Mouse (Mus musculus): ENCODE results near the gene Pigc. TPM values are rescaled to one million over a fixed set of nuclear protein-coding genes. Genes with fewer than 3 reads are reported as not detected.

The Pigc gene
- polyA plus RNA-seq, 1 experiment from 2014 or later: 35.7 TPM

- Histone ChIP-seq H3K4me2 (no peak overlapping the region), H3K27me3 (no peaks in the 10 kb centered on the region), H3K4me1 (replicated peaks) (peaks cover 14% of the 10 kb centered on the region; the same call in 1 of the 2 replicates), H3K4me3 (no peak overlapping the region), H3K9me3 (no peaks in the 10 kb centered on the region), H3K9ac (no peak overlapping the region), H3K27ac (no peak overlapping the region), H3K36me3 (no peaks in the 10 kb centered on the region)
- no peak for ATAC-seq (ENCODE audit: low FRiP score)
- 58% methylated on average over 7 of the region's 7 CpGs for WGBS
These were observed 48.0 kb downstream of the Pigc start for GRCm38 (mm10) chr1:162016982-162017381.

DNA sequence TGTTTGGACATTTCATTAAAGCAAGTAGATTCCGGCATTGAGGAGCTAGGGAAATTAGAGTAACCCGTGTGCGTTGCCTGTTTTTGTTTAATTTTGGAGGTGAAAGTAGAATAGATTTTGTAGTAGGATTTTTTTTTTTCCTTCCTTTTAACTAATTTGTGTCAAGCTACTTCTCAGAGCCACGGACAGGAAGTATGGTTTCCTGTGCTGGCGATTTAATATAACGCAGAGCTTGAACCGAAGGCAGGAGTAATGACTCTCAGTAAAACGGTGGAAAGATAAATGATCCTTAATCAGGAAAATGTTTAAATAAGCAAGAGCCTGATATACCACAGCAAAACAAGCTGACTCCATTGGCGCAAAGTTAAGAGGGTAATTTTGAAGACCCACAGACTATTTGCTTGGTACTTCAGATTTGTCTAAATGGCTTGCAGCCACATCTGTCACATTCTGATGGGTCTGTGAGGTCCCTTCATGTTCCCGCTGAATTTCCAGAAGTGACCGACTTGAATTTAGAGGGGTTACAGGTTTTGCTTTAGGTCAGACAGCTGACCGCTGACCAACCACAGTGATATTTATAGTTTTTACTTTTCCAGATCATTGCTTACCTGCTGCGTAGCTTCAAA, 49.1 kb downstream of the Pigc start:
- ATAC-seq (ENCODE audit: low FRiP score): no peak
- H3K27me3 ChIP-seq: no peaks in the 10 kb centered on the region
- H3K4me2 ChIP-seq: no peak overlapping the region
- H3K27ac ChIP-seq: no peak overlapping the region; the same call in 1 of the 2 replicates
- H3K9me3 ChIP-seq: no peaks in the 10 kb centered on the region
- H3K4me3 ChIP-seq: no peak overlapping the region
- no peak overlapping the region for H3K9ac ChIP-seq
- H3K4me1 ChIP-seq (replicated peaks): peaks cover 14% of the 10 kb centered on the region; the same call in 1 of the 2 replicates
- no peaks in the 10 kb centered on the region for H3K36me3 ChIP-seq
- WGBS: 85% methylated on average over 13 of the region's 13 CpGs

DNA sequence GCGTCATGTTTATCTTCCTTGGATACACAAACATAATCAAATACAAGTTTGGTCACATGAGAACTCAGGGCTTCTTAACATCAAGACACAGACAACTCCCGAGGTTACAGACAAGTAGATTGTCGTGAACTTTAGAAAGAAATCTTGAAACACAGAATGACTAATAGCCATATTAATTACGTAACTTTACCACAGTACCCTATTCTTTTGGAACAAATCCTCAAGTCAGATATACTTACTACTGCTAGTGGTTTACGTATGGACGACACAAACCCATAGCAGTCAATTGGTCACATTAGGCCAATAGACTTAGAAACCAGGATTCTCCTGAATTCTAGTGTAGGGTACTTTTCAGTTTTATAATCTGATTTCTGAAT, 49.6 kb downstream of the Pigc start:
- 89% methylated on average over 6 of the region's 6 CpGs for WGBS
- no peak for ATAC-seq (ENCODE audit: low FRiP score)
- no peaks in the 10 kb centered on the region for H3K9me3 ChIP-seq
- peaks cover 14% of the 10 kb centered on the region; the same call in 1 of the 2 replicates for H3K4me1 ChIP-seq (replicated peaks)
- no peak overlapping the region for H3K9ac ChIP-seq
- H3K27me3 ChIP-seq: no peaks in the 10 kb centered on the region
- no peak overlapping the region for H3K4me3 ChIP-seq
- H3K36me3 ChIP-seq: no peaks in the 10 kb centered on the region
- H3K4me2 ChIP-seq: no peak overlapping the region
- H3K27ac ChIP-seq: no peak overlapping the region

DNA sequence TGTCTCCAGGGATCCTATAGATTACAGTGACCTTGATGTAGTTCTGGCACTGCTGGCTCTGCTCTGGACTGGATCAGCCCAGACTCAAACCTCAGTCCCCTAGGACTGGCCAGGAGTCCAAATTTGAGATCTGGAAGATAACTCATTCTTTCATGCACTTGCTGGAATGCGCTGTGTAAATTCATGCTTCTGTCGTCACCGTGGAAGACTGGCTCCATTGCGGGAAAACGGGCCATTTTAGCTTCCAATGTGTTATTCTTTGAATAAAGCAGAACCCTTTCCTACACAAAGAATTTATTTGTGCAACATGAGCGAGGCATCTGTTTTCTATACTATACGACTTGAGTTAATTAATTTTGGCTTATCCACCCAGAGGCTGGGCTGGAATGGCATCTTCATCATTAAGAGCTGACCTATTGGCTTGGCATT, 51.3 kb downstream of the Pigc start:
- no peak overlapping the region for H3K4me3 ChIP-seq
- H3K9ac ChIP-seq: no peak overlapping the region
- H3K27ac ChIP-seq: peak overlapping the region; percentile 9; the same call in 1 of the 2 replicates
- H3K4me2 ChIP-seq: no peak overlapping the region
- H3K36me3 ChIP-seq: no peaks in the 10 kb centered on the region
- H3K9me3 ChIP-seq: no peaks in the 10 kb centered on the region
- peaks cover 14% of the 10 kb centered on the region; the same call in 1 of the 2 replicates for H3K4me1 ChIP-seq (replicated peaks)
- H3K27me3 ChIP-seq: no peaks in the 10 kb centered on the region
- ATAC-seq (ENCODE audit: low FRiP score): no peak
- 65% methylated on average over 7 of the region's 7 CpGs for WGBS

GRCm38 (mm10) chr1:162020766-162021165, 51.8 kb downstream of the Pigc start:
- no peak overlapping the region for H3K9ac ChIP-seq
- 69% methylated on average over 4 of the region's 4 CpGs for WGBS
- no peaks in the 10 kb centered on the region for H3K27me3 ChIP-seq
- H3K27ac ChIP-seq: peak overlapping the region; percentile 9; the same call in 1 of the 2 replicates
- ATAC-seq (ENCODE audit: low FRiP score): no peak
- peaks cover 14% of the 10 kb centered on the region; the same call in 1 of the 2 replicates for H3K4me1 ChIP-seq (replicated peaks)
- no peaks in the 10 kb centered on the region for H3K36me3 ChIP-seq
- H3K4me3 ChIP-seq: no peak overlapping the region
- no peaks in the 10 kb centered on the region for H3K9me3 ChIP-seq
- H3K4me2 ChIP-seq: no peak overlapping the region

Other genes starting within 250 kb of the Pigc start
- gene Fasl, start 180.7 kb upstream of the Pigc start, polyA plus RNA-seq (2015; fragmentation: Nextera tagmentation; extraction: Ambion mirVana): 0.16 and 0.18 TPM in 2 replicates
- 25.5 and 28.6 TPM in 2 replicates for gene Suco, start 92.5 kb upstream of the Pigc start, polyA plus RNA-seq (2015; fragmentation: Nextera tagmentation; extraction: Ambion mirVana)
- not detected in 2 replicates for gene 4930558K02Rik, start 10.4 kb downstream of the Pigc start, polyA plus RNA-seq (2015; fragmentation: Nextera tagmentation; extraction: Ambion mirVana)